Mouse (Mus musculus) CH12.LX (cell line): ENCODE measurements around the gene Ep400.

Experiments
- CTCF ChIP-seq, 2 experiments: IDR thresholded peaks in 1 of 2; conservative IDR thresholded peaks in 1 of 2; 2 replicates each; pipeline ENCODE4 v1.5.1; 2011 to 2012; ENCODE audit warnings: low read depth in 2 of 2, low read length in 2 of 2, improper control_type of control experiment in 1 of 2, inconsistent platforms in 1 of 2, mild to moderate bottlenecking in 1 of 2, moderate library complexity in 1 of 2
- E2F4 ChIP-seq: IDR thresholded peaks from 2 replicates; pipeline ENCODE4 v1.6.1; 2011; ENCODE audit warnings: low read depth, low read length, improper control_type of control experiment; ENCODE audit not compliant: insufficient replicate concordance
- EP300 ChIP-seq: IDR thresholded peaks from 2 replicates; pipeline ENCODE4 v1.6.1; 2011; ENCODE audit warnings: low read length, improper control_type of control experiment
- ETS1 ChIP-seq: conservative IDR thresholded peaks from 2 replicates; pipeline ENCODE4 v1.6.1; 2012; ENCODE audit warnings: low read depth, mild to moderate bottlenecking, inconsistent platforms, low read length, improper control_type of control experiment, moderate library complexity
- ZC3H11A ChIP-seq: IDR thresholded peaks from 2 replicates; pipeline ENCODE4 v1.6.1; 2012; ENCODE audit warnings: low read depth, mild to moderate bottlenecking, inconsistent platforms, low read length, improper control_type of control experiment
- ZMIZ1 ChIP-seq: IDR thresholded peaks from 2 replicates; pipeline ENCODE4 v1.6.1; 2012; ENCODE audit warnings: low read depth, mild to moderate bottlenecking, inconsistent platforms, low read length, improper control_type of control experiment

DNA sequence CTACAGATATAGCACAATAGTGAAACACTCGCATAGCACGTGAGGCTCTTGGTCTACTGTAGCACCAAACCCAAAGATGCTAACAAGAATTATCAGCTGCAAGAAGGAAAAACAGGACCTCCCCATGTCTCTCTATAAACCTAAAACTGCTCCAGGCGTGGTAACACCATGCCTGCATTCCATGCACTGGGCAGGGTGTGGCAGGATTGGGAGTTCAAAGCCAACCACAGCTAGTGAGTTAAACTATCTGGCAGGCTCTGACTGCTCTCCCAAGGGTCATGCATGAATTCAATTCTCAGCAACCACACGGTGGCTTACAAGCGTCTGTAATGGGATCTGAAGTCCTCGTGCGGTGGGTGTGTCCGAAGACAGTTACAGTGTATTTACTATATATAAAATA, 12.6 kb upstream of the Ep400 start:
- TF ChIP-seq E2F4 (no peak), ETS1 (no peak), EP300 (no peak), CTCF (conservative IDR thresholded peaks at IDR 0.05 in 1 of 2, IDR thresholded peaks at IDR 0.05 in 1 of 2; ENCODE audit: low read depth in 2 of 2, low read length in 2 of 2) (no peak), ZC3H11A (no peak), ZMIZ1 (no peak)
